Mouse (Mus musculus) stomach, postnatal 0 days (tissue): Measurements from ENCODE around the gene Rplp0. TPM values are rescaled to one million over a fixed set of nuclear protein-coding genes. Genes with fewer than 3 reads are reported as not detected.
"Not testable (repeated sequence)": the region's sequence is repeated elsewhere in the genome, so short reads cannot be mapped to it uniquely, and the experiment has no call there.

Experiments used
- ATAC-seq: fragments of 200-750 bp; cut with Nextera tagmentation; 2 replicates; pipeline ENCODE4 v1.8.0; 2017; ENCODE audit not compliant: low FRiP score, low TSS enrichment
- DNase-seq: peaks from one replicate; pipeline ENCODE4 v3.0.0-alpha.2; 2016; ENCODE audit warnings: low spot score
- H3K27ac ChIP-seq: fragments of 300-500 bp; sonication (generic); replicated peaks from 2 replicates; pipeline ENCODE4 v1.5.1; 2014; ENCODE audit warnings: mild to moderate bottlenecking, control low read depth
- H3K27me3 ChIP-seq: fragments of 300-500 bp; sonication (generic); 2 replicates; pipeline ENCODE4 v1.6.1; 2014; ENCODE audit warnings: low read length; ENCODE audit not compliant: control insufficient read depth, insufficient read depth
- H3K36me3 ChIP-seq: fragments of 300-500 bp; sonication (generic); 2 replicates; pipeline ENCODE4 v1.6.1; 2014; ENCODE audit warnings: low read length, mixed read lengths; ENCODE audit not compliant: control insufficient read depth, insufficient read depth
- H3K4me1 ChIP-seq: fragments of 300-500 bp; sonication (generic); replicated peaks from 2 replicates; pipeline ENCODE4 v1.6.1; 2014; ENCODE audit warnings: antibody characterized with exemption; ENCODE audit not compliant: control insufficient read depth, insufficient read depth
- H3K4me2 ChIP-seq: fragments of 300-500 bp; sonication (generic); replicated peaks from 2 replicates; pipeline ENCODE4 v1.6.1; 2014; ENCODE audit warnings: low read depth, mild to moderate bottlenecking, control low read depth, moderate library complexity
- H3K4me3 ChIP-seq: fragments of 300-500 bp; sonication (generic); 2 replicates; pipeline ENCODE4 v1.5.1; 2014; ENCODE audit warnings: low read depth, low read length, control low read depth
- H3K9ac ChIP-seq: fragments of 300-500 bp; sonication (generic); 2 replicates; pipeline ENCODE4 v1.6.1; 2014; ENCODE audit warnings: mild to moderate bottlenecking, low read length, control low read depth, mixed read lengths
- H3K9me3 ChIP-seq: fragments of 300-500 bp; sonication (generic); 2 replicates; pipeline ENCODE4 v1.6.1; 2016; ENCODE audit warnings: low read length; ENCODE audit not compliant: control insufficient read depth
- CTCF ChIP-seq: IDR thresholded peaks from 2 replicates; pipeline ENCODE4 v1.5.1; 2016; ENCODE audit warnings: antibody characterized with exemption, low read depth, mild to moderate bottlenecking, moderate library complexity
- EP300 ChIP-seq: optimal IDR thresholded peaks from 2 replicates; pipeline ENCODE3; 2016; ENCODE audit warnings: antibody characterized with exemption
- WGBS: fragments of 180-500 bp; shearing (Covaris S2); extraction: QIAGEN DNeasy Blood & Tissue Kit; methylation state at CpG from one replicate; pipeline ENCODE4 v1.1.7; 2014; 5-methylcytosine and 5-hydroxymethylcytosine counted together
- polyA plus RNA-seq: library from polyadenylated mRNA; unstranded; fragments of >200 nt; fragmentation: Nextera tagmentation; extraction: Ambion mirVana; gene quantifications from 2 replicates; pipeline ENCODE4 v1.2.1, GENCODE M21; 2015

Gene Rplp0
- polyA plus RNA-seq, 1 experiment from 2014 or later: 1,335 TPM

- Histone ChIP-seq H3K36me3 (peaks cover 7% of the 10 kb centered on the region), H3K4me3 (no peak overlapping the region), H3K27me3 (no peaks in the 10 kb centered on the region), H3K9me3 (no peaks in the 10 kb centered on the region), H3K4me2 (no peak overlapping the region), H3K4me1 (peaks cover 3% of the 10 kb centered on the region; the same call in 1 of the 2 replicates), H3K27ac (no peak overlapping the region), H3K9ac (no peak overlapping the region)
- TF ChIP-seq EP300 (no peak), CTCF (no peak)
- ATAC-seq: no peak
- WGBS: 67% methylated on average over 11 of the region's 11 CpGs
- DNase-seq: no peak
These were observed 10.0 kb downstream of the Rplp0 start for GRCm38 (mm10) chr5:115569308-115569707.

GRCm38 (mm10) chr5:115569721-115570120, 10.5 kb downstream of the Rplp0 start:
- WGBS: 93% methylated on average over 4 of the region's 4 CpGs
- peaks cover 8% of the 10 kb centered on the region for H3K36me3 ChIP-seq
- H3K9me3 ChIP-seq: no peaks in the 10 kb centered on the region
- DNase-seq: no peak
- H3K4me2 ChIP-seq: no peak overlapping the region
- TF ChIP-seq EP300: no peak
- TF ChIP-seq CTCF: no peak
- H3K4me3 ChIP-seq: no peak overlapping the region
- peaks cover 3% of the 10 kb centered on the region; the same call in 1 of the 2 replicates for H3K4me1 ChIP-seq
- H3K27ac ChIP-seq: no peak overlapping the region
- H3K27me3 ChIP-seq: no peaks in the 10 kb centered on the region
- no peak overlapping the region for H3K9ac ChIP-seq
- ATAC-seq: no peak

- DNase-seq: no peak
- no peak overlapping the region for H3K27ac ChIP-seq
- H3K4me3 ChIP-seq: no peak overlapping the region
- H3K36me3 ChIP-seq: peaks cover 12% of the 10 kb centered on the region
- no peak for ATAC-seq
- no peak overlapping the region for H3K9ac ChIP-seq
- H3K4me2 ChIP-seq: no peak overlapping the region
- H3K4me1 ChIP-seq: no peaks in the 10 kb centered on the region
- WGBS: 96% methylated on average over 7 of the region's 7 CpGs
- no peaks in the 10 kb centered on the region for H3K9me3 ChIP-seq
- TF ChIP-seq CTCF: no peak
- TF ChIP-seq EP300: no peak
- H3K27me3 ChIP-seq: no peaks in the 10 kb centered on the region
These were observed 11.8 kb downstream of the Rplp0 start for GRCm38 (mm10) chr5:115571086-115571485.

- Histone ChIP-seq H3K4me2 (peak overlapping the region; percentile 14; the same call in 1 of the 2 replicates), H3K27ac (peak overlapping the region; percentile 78), H3K4me3 (no peak overlapping the region), H3K36me3 (peaks cover 24% of the 10 kb centered on the region), H3K27me3 (no peaks in the 10 kb centered on the region), H3K9me3 (no peaks in the 10 kb centered on the region), H3K9ac (peak overlapping the region; percentile 35; the same call in 1 of the 2 replicates), H3K4me1 (no peaks in the 10 kb centered on the region)
- DNase-seq (no peak), ATAC-seq (peak; percentile 45; the same call in 1 of the 2 replicates)
- WGBS: 43% methylated on average over 17 of the region's 17 CpGs
- TF ChIP-seq CTCF: no peak
- no peak for TF ChIP-seq EP300
These were observed 13.6 kb downstream of the Rplp0 start for GRCm38 (mm10) chr5:115572679-115573535.

GRCm38 (mm10) chr5:115574992-115575391, 15.7 kb downstream of the Rplp0 start:
- H3K4me2 ChIP-seq: no peak overlapping the region
- 71% methylated on average over 8 of the region's 8 CpGs for WGBS
- no peak overlapping the region for H3K9ac ChIP-seq
- H3K9me3 ChIP-seq: no peaks in the 10 kb centered on the region
- H3K4me1 ChIP-seq: no peaks in the 10 kb centered on the region
- H3K4me3 ChIP-seq: no peak overlapping the region
- no peak for ATAC-seq
- peaks cover 33% of the 10 kb centered on the region for H3K36me3 ChIP-seq
- no peak for DNase-seq
- no peaks in the 10 kb centered on the region for H3K27me3 ChIP-seq
- no peak overlapping the region; the same call in 1 of the 2 replicates for H3K27ac ChIP-seq
- TF ChIP-seq CTCF (no peak), EP300 (no peak)

GRCm38 (mm10) chr5:115577686-115578085, 18.4 kb downstream of the Rplp0 start:
- DNase-seq, H3K9ac ChIP-seq, H3K27ac ChIP-seq, H3K27me3 ChIP-seq, H3K9me3 ChIP-seq, H3K4me2 ChIP-seq, H3K4me1 ChIP-seq, H3K4me3 ChIP-seq, ATAC-seq: not testable (repeated sequence)
- peaks cover 56% of the 10 kb centered on the region for H3K36me3 ChIP-seq
- 94% methylated on average over 4 of the region's 4 CpGs for WGBS
